Mouse (Mus musculus) bone marrow macrophage, adult 2 months (primary cell): Measurements from ENCODE around the gene Rpusd4. TPM values are rescaled to one million over a fixed set of nuclear protein-coding genes. Genes with fewer than 3 reads are reported as not detected.

Experiments
- H3K27ac ChIP-seq: 2 replicates; pipeline ENCODE4 v1.5.1; 2012; ENCODE audit warnings: low read depth, low read length; ENCODE audit not compliant: insufficient read depth
- H3K4me1 ChIP-seq: 2 replicates; pipeline ENCODE4 v1.6.1; 2012; ENCODE audit warnings: low read length; ENCODE audit not compliant: control insufficient read depth, insufficient read depth
- H3K4me3 ChIP-seq: 2 replicates; pipeline ENCODE4 v1.5.1; 2012; ENCODE audit warnings: mild to moderate bottlenecking, low read length, moderate library complexity; ENCODE audit not compliant: insufficient read depth
- CTCF ChIP-seq: IDR thresholded peaks from 2 replicates; pipeline ENCODE4 v1.5.1; 2012; ENCODE audit warnings: low read depth, mild to moderate bottlenecking, low read length, moderate library complexity
- POLR2A ChIP-seq: IDR thresholded peaks from 2 replicates; pipeline ENCODE4 v1.6.1; 2012; ENCODE audit warnings: mild to moderate bottlenecking, low read depth, low read length, borderline replicate concordance
- polyA plus RNA-seq: library from polyadenylated mRNA; stranded (reverse); fragments of >200 nt; gene quantifications from 2 replicates; pipeline ENCODE4 v1.2.4, GENCODE M21; 2012; ENCODE audit not compliant: missing spikeins, insufficient read depth, insufficient read length

The Rpusd4 gene
- polyA plus RNA-seq, 1 experiment, result 23.9 TPM

- Histone ChIP-seq H3K4me3 (no peak overlapping the region), H3K27ac (no peak overlapping the region), H3K4me1 (peaks cover 6% of the 10 kb centered on the region)
- TF ChIP-seq CTCF (no peak), POLR2A (no peak)
Observed at GRCm38 (mm10) chr9:35257365-35257764, 10.3 kb upstream of the Rpusd4 start.

- no peak for TF ChIP-seq CTCF
- TF ChIP-seq POLR2A, result no peak
- H3K4me3 ChIP-seq, result no peak overlapping the region
- no peak overlapping the region for H3K27ac ChIP-seq
- H3K4me1 ChIP-seq, result peaks cover 12% of the 10 kb centered on the region
Observed at GRCm38 (mm10) chr9:35262418-35262817, 5.2 kb upstream of the Rpusd4 start.

- Histone ChIP-seq H3K4me1 (peaks cover 12% of the 10 kb centered on the region), H3K27ac (no peak overlapping the region), H3K4me3 (no peak overlapping the region)
- TF ChIP-seq POLR2A (no peak), CTCF (no peak)
Observed at GRCm38 (mm10) chr9:35263431-35263830, 4.2 kb upstream of the Rpusd4 start.

- Histone ChIP-seq H3K4me1 (peaks cover 16% of the 10 kb centered on the region), H3K4me3 (no peak overlapping the region), H3K27ac (peak overlapping the region; percentile 26; the same call in 1 of the 2 replicates)
- TF ChIP-seq POLR2A (no peak), CTCF (no peak)
Observed at GRCm38 (mm10) chr9:35264509-35264908, 3.2 kb upstream of the Rpusd4 start.

GRCm38 (mm10) chr9:35267976-35268715 is 481 bp downstream of the Rpusd4 start:
- H3K27ac ChIP-seq, result peak overlapping the region; percentile 62
- peaks cover 16% of the 10 kb centered on the region for H3K4me1 ChIP-seq
- no peak for TF ChIP-seq POLR2A
- no peak for TF ChIP-seq CTCF
- peak overlapping the region; percentile 71 for H3K4me3 ChIP-seq

GRCm38 (mm10) chr9:35277855-35278365 is 10.2 kb downstream of the Rpusd4 start:
- TF ChIP-seq POLR2A, result no peak
- no peak for TF ChIP-seq CTCF
- H3K4me1 ChIP-seq, result peaks cover 18% of the 10 kb centered on the region
- peak overlapping the region; percentile 72 for H3K27ac ChIP-seq
- no peak overlapping the region for H3K4me3 ChIP-seq

- peaks cover 18% of the 10 kb centered on the region for H3K4me1 ChIP-seq
- no peak for TF ChIP-seq CTCF
- no peak for TF ChIP-seq POLR2A
- H3K27ac ChIP-seq, result peak overlapping the region; percentile 19
- no peak overlapping the region for H3K4me3 ChIP-seq
Observed at GRCm38 (mm10) chr9:35278451-35278850, 10.8 kb downstream of the Rpusd4 start.

GRCm38 (mm10) chr9:35282006-35282850 is 14.6 kb downstream of the Rpusd4 start:
- Histone ChIP-seq H3K27ac (no peak overlapping the region), H3K4me3 (no peak overlapping the region)
- TF ChIP-seq CTCF, result no peak
- no peak for TF ChIP-seq POLR2A

GRCm38 (mm10) chr9:35282851-35283200 is 15.2 kb downstream of the Rpusd4 start:
- no peak overlapping the region for H3K27ac ChIP-seq
- H3K4me1 ChIP-seq, result peaks cover 10% of the 10 kb centered on the region
- H3K4me3 ChIP-seq, result no peak overlapping the region
- no peak for TF ChIP-seq POLR2A
- TF ChIP-seq CTCF, result no peak

More at GRCm38 (mm10) chr9:35282006-35282850, 14.6 kb downstream of the Rpusd4 start:
- H3K4me1 ChIP-seq, result peaks cover 16% of the 10 kb centered on the region
